Mouse (Mus musculus) G1E (cell line): ENCODE data around the gene Srpk1.

Source experiments
- CTCF ChIP-seq: IDR thresholded peaks from 2 replicates; pipeline ENCODE4 v1.5.1; 2012; ENCODE audit warnings: low read depth, low read length, inconsistent platforms, mixed read lengths
- GATA1 ChIP-seq: IDR thresholded peaks from 2 replicates; pipeline ENCODE4 v1.6.1; 2012; ENCODE audit warnings: borderline replicate concordance, low read length, inconsistent platforms, mixed read lengths
- GATA2 ChIP-seq: IDR thresholded peaks from 2 replicates; pipeline ENCODE4 v1.6.1; 2012; ENCODE audit warnings: low read depth, low read length, inconsistent platforms, borderline replicate concordance
- TAL1 ChIP-seq: conservative IDR thresholded peaks from 2 replicates; pipeline ENCODE4 v1.6.1; 2012; ENCODE audit warnings: low read depth, low read length, inconsistent platforms, mixed read lengths

DNA sequence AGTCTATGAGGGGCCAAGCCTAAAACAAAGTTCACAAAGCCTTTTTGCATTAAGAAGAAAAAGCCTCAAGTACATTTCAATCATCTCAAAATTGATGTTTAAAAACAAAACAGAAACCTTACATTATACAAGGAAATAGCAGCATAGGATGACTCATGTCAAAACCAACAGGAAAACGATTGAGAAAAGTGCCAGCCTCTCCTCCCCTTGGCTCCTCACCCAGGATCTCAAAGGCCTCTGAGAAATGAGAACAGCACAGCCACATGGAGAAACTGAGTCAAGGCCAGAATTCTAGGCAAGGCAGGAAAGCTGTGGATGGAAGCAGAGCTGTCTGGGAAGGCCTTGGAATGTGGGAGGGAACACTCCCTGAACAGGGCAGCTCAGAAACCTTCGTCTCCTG, 33.9 kb downstream of the Srpk1 start:
- TF ChIP-seq GATA1 (no peak), CTCF (no peak), GATA2 (no peak), TAL1 (no peak)
